In the genomic region with DNA sequence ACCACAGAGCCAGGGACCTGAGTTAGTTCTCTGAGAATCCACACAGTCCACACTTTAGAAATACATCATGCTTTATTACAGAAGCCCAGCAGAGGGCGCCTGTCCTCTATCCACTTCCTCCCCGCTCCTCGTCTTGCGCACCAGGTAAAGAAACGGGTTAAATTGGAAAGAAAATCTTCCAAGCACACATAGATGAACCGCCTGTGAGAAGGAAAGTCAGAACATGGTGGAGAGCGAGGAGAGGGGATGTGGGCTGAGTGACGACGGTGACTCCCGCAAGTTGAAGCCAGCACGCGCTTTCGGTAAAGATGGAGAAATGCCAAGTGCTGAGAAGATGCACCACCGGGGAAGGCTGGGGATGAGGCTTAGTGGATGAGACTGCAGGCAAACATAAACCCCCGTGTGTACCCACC, we compare ENCODE assay signal across 8 mouse cellular contexts. TPM values are rescaled to one million over a fixed set of nuclear protein-coding genes. Genes with fewer than 3 reads are reported as not detected.
DNase-seq lines count a peak whose midpoint lies in the region; ATAC-seq lines count a peak whose summit lies in the region.

No protein-coding gene starts in this region.

- H3K4me2 ChIP-seq in forebrain, embryonic 16.5 days (ENCODE audit: low read length): peak overlapping the region; percentile 84
- peak overlapping the region; percentile 64 for H3K4me2 ChIP-seq in lung, embryonic 16.5 days (ENCODE audit: low read depth, low read length)

- no peaks in the 10 kb centered on the region for H3K4me1 ChIP-seq in forebrain, embryonic 16.5 days (replicated peaks; ENCODE audit: control insufficient read depth, insufficient read depth, low read length)
- H3K4me1 ChIP-seq in hindbrain, embryonic 10.5 days (replicated peaks): peaks cover 17% of the 10 kb centered on the region
- peaks cover 23% of the 10 kb centered on the region for H3K4me1 ChIP-seq in lung, embryonic 16.5 days (replicated peaks; ENCODE audit: control insufficient read depth, insufficient read depth, low read length)

- WGBS in forebrain, embryonic 16.5 days: 0% methylated on average over 15 of the region's 15 CpGs
- 4% methylated on average over 15 of the region's 15 CpGs for WGBS in hindbrain, embryonic 10.5 days
- WGBS in lung, embryonic 16.5 days: 2% methylated on average over 15 of the region's 15 CpGs

- peak overlapping the region; percentile 52 for H3K4me3 ChIP-seq in forebrain, embryonic 16.5 days (replicated peaks; ENCODE audit: low read length)
- peak overlapping the region; percentile 47 for H3K4me3 ChIP-seq in hindbrain, embryonic 10.5 days
- peak overlapping the region; percentile 53 for H3K4me3 ChIP-seq in lung, embryonic 16.5 days (ENCODE audit: low read length)

- peak; percentile 84 for ATAC-seq in forebrain, embryonic 16.5 days
- peak; percentile 44 for ATAC-seq in lung, embryonic 16.5 days (ENCODE audit: low read depth)

- H3K27me3 ChIP-seq in forebrain, embryonic 16.5 days (replicated peaks; ENCODE audit: control insufficient read depth, insufficient read depth, low read length): 0 out of 2 replicates have a peak, but pooled peaks cover 4% of the 10 kb centered on the region
- H3K27me3 ChIP-seq in hindbrain, embryonic 10.5 days (ENCODE audit: insufficient read depth, poor library complexity, severe bottlenecking): peaks cover 14% of the 10 kb centered on the region; the same call in 1 of the 2 replicates
- H3K27me3 ChIP-seq in lung, embryonic 16.5 days (ENCODE audit: control insufficient read depth, insufficient read depth, low read depth, low read length): no peaks in the 10 kb centered on the region

- no peak overlapping the region; the same call in 1 of the 2 replicates for H3K27ac ChIP-seq in forebrain, embryonic 16.5 days (ENCODE audit: low read length)
- H3K27ac ChIP-seq in hindbrain, embryonic 10.5 days: no peak overlapping the region
- peak overlapping the region; percentile 93 for H3K27ac ChIP-seq in lung, embryonic 16.5 days (ENCODE audit: low read length)

- no peaks in the 10 kb centered on the region for H3K9me3 ChIP-seq in forebrain, embryonic 16.5 days (ENCODE audit: control insufficient read depth, low read length)
- H3K9me3 ChIP-seq in hindbrain, embryonic 10.5 days: no peaks in the 10 kb centered on the region
- H3K9me3 ChIP-seq in lung, embryonic 16.5 days (ENCODE audit: control insufficient read depth, low read length): no peaks in the 10 kb centered on the region

- peak; percentile 85 for DNase-seq in MN1 (ENCODE audit: low spot score)
- peak; percentile 71 for DNase-seq in cerebellum, adult 11-12 months
- DNase-seq in hindbrain, embryonic 10.5 days (ENCODE audit: low spot score): peak; percentile 67
- DNase-seq in layer of hippocampus, adult 9-11 months: peak; percentile 74
- peak; percentile 46 for DNase-seq in retina, adult 2 months (ENCODE audit: low read depth, low spot score)
- peak; percentile 56 to 72 for DNase-seq in urinary bladder, postnatal 4 days (ENCODE audit: low spot score in 2 of 2)

- H3K9ac ChIP-seq in forebrain, embryonic 16.5 days (replicated peaks; ENCODE audit: low read depth, low read length): peak overlapping the region; percentile 39
- H3K9ac ChIP-seq in lung, embryonic 16.5 days (ENCODE audit: low read length): peak overlapping the region; percentile 49

- no peaks in the 10 kb centered on the region for H3K36me3 ChIP-seq in forebrain, embryonic 16.5 days (ENCODE audit: control insufficient read depth, insufficient read depth)
- H3K36me3 ChIP-seq in hindbrain, embryonic 10.5 days: no peaks in the 10 kb centered on the region
- H3K36me3 ChIP-seq in lung, embryonic 16.5 days (ENCODE audit: control insufficient read depth, insufficient read depth, low read length): no peaks in the 10 kb centered on the region

RNA-seq across cellular contexts. Expression of a gene that starts 7.8 kb away (rescaled TPM):
- 0.08 TPM in 1 of 2 replicates, not detected in the other for polyA plus RNA-seq in forebrain, embryonic 16.5 days (2015; fragmentation: Nextera tagmentation; extraction: Ambion mirVana)
- 0.08 and 0.10 TPM in 2 replicates for polyA plus RNA-seq in hindbrain, embryonic 10.5 days (2016; fragmentation: Nextera tagmentation; extraction: Ambion mirVana)
- polyA plus RNA-seq in lung, embryonic 16.5 days (2015; fragmentation: Nextera tagmentation; extraction: Ambion mirVana): 1.7 and 1.9 TPM in 2 replicates

RNA-seq across cellular contexts. Expression of a gene that starts 9.3 kb away (rescaled TPM):
- not detected in 2 replicates for polyA plus RNA-seq in forebrain, embryonic 16.5 days (2015; fragmentation: Nextera tagmentation; extraction: Ambion mirVana)
- not detected in 2 replicates for polyA plus RNA-seq in hindbrain, embryonic 10.5 days (2016; fragmentation: Nextera tagmentation; extraction: Ambion mirVana)
- polyA plus RNA-seq in lung, embryonic 16.5 days (2015; fragmentation: Nextera tagmentation; extraction: Ambion mirVana): 0.03 TPM in 1 of 2 replicates, not detected in the other

RNA-seq across cellular contexts. Expression of a gene that starts 31.7 kb away (rescaled TPM):
- polyA plus RNA-seq in forebrain, embryonic 16.5 days (2015; fragmentation: Nextera tagmentation; extraction: Ambion mirVana): 19.0 and 19.8 TPM in 2 replicates
- 16.7 and 17.4 TPM in 2 replicates for polyA plus RNA-seq in hindbrain, embryonic 10.5 days (2016; fragmentation: Nextera tagmentation; extraction: Ambion mirVana)
- polyA plus RNA-seq in lung, embryonic 16.5 days (2015; fragmentation: Nextera tagmentation; extraction: Ambion mirVana): 22.8 and 25.4 TPM in 2 replicates

RNA-seq across cellular contexts. Expression of a gene that starts 34.4 kb away (rescaled TPM):
- not detected in 2 replicates for polyA plus RNA-seq in forebrain, embryonic 16.5 days (2015; fragmentation: Nextera tagmentation; extraction: Ambion mirVana)
- not detected in 2 replicates for polyA plus RNA-seq in hindbrain, embryonic 10.5 days (2016; fragmentation: Nextera tagmentation; extraction: Ambion mirVana)
- polyA plus RNA-seq in lung, embryonic 16.5 days (2015; fragmentation: Nextera tagmentation; extraction: Ambion mirVana): 193 and 232 TPM in 2 replicates

RNA-seq across cellular contexts. Expression of a gene that starts 37.8 kb away (rescaled TPM):
- 34.6 and 35.3 TPM in 2 replicates for polyA plus RNA-seq in forebrain, embryonic 16.5 days (2015; fragmentation: Nextera tagmentation; extraction: Ambion mirVana)
- 45.7 and 56.5 TPM in 2 replicates for polyA plus RNA-seq in hindbrain, embryonic 10.5 days (2016; fragmentation: Nextera tagmentation; extraction: Ambion mirVana)
- 47.5 and 48.0 TPM in 2 replicates for polyA plus RNA-seq in lung, embryonic 16.5 days (2015; fragmentation: Nextera tagmentation; extraction: Ambion mirVana)
